Mouse (Mus musculus) spleen, embryonic (tissue): ENCODE measurements around the gene Sash1.

Source experiments
- CTCF ChIA-PET: fragments of 350-600 bp; sonication (Branson Sonifier 250); formaldehyde crosslinking; loops from one replicate; lab custom pipeline; 2022; lab: Charles Lee

Gene Sash1

DNA sequence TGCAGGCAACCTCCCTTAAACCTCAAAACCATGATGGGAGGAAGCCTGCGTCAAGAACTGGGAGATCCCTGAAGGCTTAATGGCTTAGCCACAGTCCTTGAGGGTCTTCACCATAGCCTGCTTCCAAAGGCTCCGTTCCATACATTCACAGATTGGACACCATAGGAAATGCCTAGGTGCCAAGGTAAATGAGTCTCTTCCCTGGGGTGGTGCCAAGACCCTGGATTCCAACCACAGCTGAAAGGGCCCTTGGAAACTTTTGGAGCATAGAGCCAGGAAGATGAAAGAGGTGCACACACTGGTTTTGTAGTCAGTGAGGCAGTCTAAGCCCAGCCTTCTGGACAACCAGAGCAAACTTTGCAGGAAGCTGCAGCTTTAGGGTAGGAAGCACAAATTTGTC lies 193.3 kb downstream of the Sash1 start:
- CTCF ChIA-PET, result no interaction called here

- CTCF ChIA-PET, result no interaction called here
Measured at GRCm38 (mm10) chr10:8686219-8686618, 199.7 kb downstream of the Sash1 start.

DNA sequence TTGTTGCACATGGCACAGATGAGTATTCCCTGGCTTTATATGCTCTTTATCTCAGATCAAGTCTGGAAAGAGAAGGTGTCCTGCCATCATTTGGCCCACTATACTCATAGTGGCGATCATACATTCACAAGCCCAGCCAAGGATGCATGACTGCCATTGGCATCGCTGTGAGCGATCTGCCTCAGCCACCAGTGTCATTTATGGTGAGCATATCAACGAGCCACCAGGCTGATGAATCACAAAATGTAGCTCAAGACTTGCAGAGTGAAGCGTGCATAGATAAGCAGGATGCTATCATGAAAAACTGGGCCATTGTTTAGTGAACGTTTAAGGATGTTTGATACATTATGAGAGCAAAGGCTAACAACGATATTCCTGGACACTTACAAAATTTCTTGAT lies 200.6 kb downstream of the Sash1 start:
- CTCF ChIA-PET, result no interaction called here

DNA sequence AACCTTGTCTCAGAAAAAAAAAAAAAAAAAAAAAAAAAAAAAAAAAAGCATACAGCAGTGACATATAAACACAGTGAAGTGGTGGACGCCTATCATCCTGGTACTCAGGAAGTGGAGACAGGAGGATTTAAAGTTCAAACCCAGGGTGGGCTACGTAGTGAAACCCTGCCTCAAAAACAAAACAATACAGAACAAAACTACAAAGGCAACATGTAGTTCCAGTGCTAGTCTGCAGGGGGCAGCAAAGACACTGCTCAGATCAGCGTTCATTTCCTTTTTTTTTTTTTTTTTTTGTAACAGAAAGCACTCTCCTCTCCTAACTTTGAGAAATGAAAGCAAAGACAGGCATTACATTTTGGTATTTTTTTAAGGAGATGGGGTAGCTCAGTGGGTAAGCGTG lies 203.0 kb downstream of the Sash1 start:
- CTCF ChIA-PET, result no interaction called here

GRCm38 (mm10) chr10:8682341-8682740 lies 203.5 kb downstream of the Sash1 start:
- CTCF ChIA-PET, result no interaction called here

DNA sequence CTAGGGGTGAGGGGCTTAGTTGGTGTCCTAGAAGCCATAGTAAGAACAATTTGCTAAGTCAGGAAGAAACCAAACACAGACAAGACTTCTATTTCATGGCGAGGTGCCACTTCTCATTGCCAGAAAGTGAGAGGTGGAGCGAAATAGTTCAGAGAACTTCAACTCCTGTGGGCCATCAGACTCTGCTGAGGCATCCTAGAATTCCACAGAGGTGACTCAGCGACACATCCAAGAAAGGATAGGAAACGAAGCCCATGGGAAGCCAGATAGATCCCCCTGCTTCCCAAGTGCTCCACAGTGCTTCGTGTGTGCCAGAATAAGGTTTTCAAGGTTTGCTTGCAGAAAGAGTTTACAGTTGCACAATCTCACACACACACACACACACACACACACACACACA lies 209.1 kb downstream of the Sash1 start:
- CTCF ChIA-PET, result no interaction called here
